In the genomic region with DNA sequence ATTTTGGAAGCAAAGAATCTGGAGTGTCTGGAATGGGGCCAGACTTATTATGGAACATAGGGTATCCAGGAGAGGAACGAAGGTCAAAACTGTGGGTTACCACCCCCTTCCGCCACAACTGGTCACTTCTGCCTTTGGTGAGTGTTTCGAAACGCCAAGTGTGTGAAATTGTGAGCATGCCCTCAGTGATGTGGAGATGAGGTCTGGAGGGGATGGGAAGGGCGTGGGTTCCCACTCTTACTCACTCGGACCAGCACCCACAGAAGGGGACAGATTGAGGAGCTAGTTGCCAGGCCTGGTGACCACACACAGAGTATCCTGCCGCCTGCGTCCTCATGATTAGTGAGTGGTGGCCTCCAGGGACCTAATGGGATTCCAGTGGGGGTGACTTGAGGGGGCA, we compare ENCODE assay signal across 13 mouse cellular contexts. TPM values are rescaled to one million over a fixed set of nuclear protein-coding genes. Genes with fewer than 3 reads are reported as not detected.
DNase-seq lines count a peak whose midpoint lies in the region; ATAC-seq and TF ChIP-seq lines count a peak whose summit lies in the region.
"Had no signal": no experiment of that assay in that cellular context is flagged by ENCODE, and none has a peak within 500 bp of the region (broad histone marks: within the 10 kb centered on the region; RNA-seq: fewer than 3 reads in every experiment).

Gene Slc11a1, plus strand, starts transcription at position 216 of the 400 bp plus-strand sequence.

- TF ChIP-seq CTCF in CH12.LX (conservative IDR thresholded peaks at IDR 0.05 in 1 of 2, IDR thresholded peaks at IDR 0.05 in 1 of 2; ENCODE audit: low read depth in 2 of 2, low read length in 2 of 2), result no peak
- no peak for TF ChIP-seq CTCF in liver, postnatal 0 days (IDR thresholded peaks at IDR 0.05; ENCODE audit: low read depth)

- no peaks in the 10 kb centered on the region for H3K79me2 ChIP-seq in CH12.LX (replicated peaks; ENCODE audit: control insufficient read depth, extremely low read depth, insufficient read depth, poor library complexity, severe bottlenecking)

- H3K27ac ChIP-seq in heart, embryonic 16.5 days (ENCODE audit: low read length), result no peak within 1 kb of the TSS
- no peak within 1 kb of the TSS for H3K27ac ChIP-seq in CH12.LX (ENCODE audit: insufficient read depth, low read depth)
- H3K27ac ChIP-seq in liver, postnatal 0 days (ENCODE audit: low read depth), result peak within 1 kb of the TSS; percentile 77
- H3K27ac ChIP-seq: kidney, postnatal 0 days; limb, embryonic 12.5 days; midbrain, embryonic 15.5 days had no signal

- no peak within 1 kb of the TSS for H3K4me3 ChIP-seq in heart, embryonic 16.5 days (ENCODE audit: low read length)
- no peak within 1 kb of the TSS for H3K4me3 ChIP-seq in CH12.LX (replicated peaks in 1 of 3; ENCODE audit: low read depth in 2 of 3, low read length in 2 of 3, poor library complexity in 1 of 3)
- peak within 1 kb of the TSS; percentile 14 for H3K4me3 ChIP-seq in liver, postnatal 0 days (ENCODE audit: low read depth, low read length)
- H3K4me3 ChIP-seq: limb, embryonic 12.5 days; midbrain, embryonic 15.5 days had no signal

- dilution Hi-C loops in CH12.LX (cut with MboI; ENCODE audit: extremely low pct_ligation_motif_present, extremely low pct_unique_long_range_greater_than_20kb, low sequenced_read_pairs), result no loop called here

- no peaks in the 10 kb centered on the region for H3K36me3 ChIP-seq in heart, embryonic 16.5 days (ENCODE audit: control insufficient read depth, insufficient read depth)
- no peaks in the 10 kb centered on the region for H3K36me3 ChIP-seq in CH12.LX (replicated peaks in 1 of 2; ENCODE audit: control insufficient read depth in 1 of 2, insufficient read depth in 1 of 2, low read length in 1 of 2)
- H3K36me3 ChIP-seq in liver, postnatal 0 days (replicated peaks; ENCODE audit: insufficient read depth, low read length), result no peaks in the 10 kb centered on the region
- H3K36me3 ChIP-seq: limb, embryonic 12.5 days; midbrain, embryonic 15.5 days had no signal

- TF ChIP-seq RAD21 in CH12.LX (IDR thresholded peaks at IDR 0.05; ENCODE audit: low read depth, low read length), result no peak

- no peaks in the 10 kb centered on the region for H3K27me3 ChIP-seq in heart, embryonic 16.5 days (ENCODE audit: control insufficient read depth, insufficient read depth, low read length)
- H3K27me3 ChIP-seq in CH12.LX (replicated peaks), result no peaks in the 10 kb centered on the region
- H3K27me3 ChIP-seq in liver, postnatal 0 days (ENCODE audit: insufficient read depth, low read length), result no peaks in the 10 kb centered on the region
- H3K27me3 ChIP-seq: limb, embryonic 12.5 days; midbrain, embryonic 15.5 days had no signal

- 68% methylated on average over 8 of the region's 8 CpGs for WGBS in heart, embryonic 16.5 days
- WGBS in liver, postnatal 0 days (ENCODE audit: insufficient replicate concordance), result 47% methylated on average over 8 of the region's 8 CpGs

- no peak for TF ChIP-seq POLR2A in CH12.LX (IDR thresholded peaks at IDR 0.05; ENCODE audit: low read depth, low read length)

- H3K4me1 ChIP-seq in heart, embryonic 16.5 days (ENCODE audit: control insufficient read depth, insufficient read depth, low read length), result peaks cover 7% of the 10 kb centered on the region
- H3K4me1 ChIP-seq in CH12.LX (ENCODE audit: control insufficient read depth in 1 of 2, insufficient read depth in 2 of 2), result peaks cover 33 to 50% of the 10 kb centered on the region in 2 experiments
- H3K4me1 ChIP-seq in liver, postnatal 0 days (ENCODE audit: insufficient read depth), result peaks cover 23% of the 10 kb centered on the region
- H3K4me1 ChIP-seq: midbrain, embryonic 15.5 days had no signal

- no peak within 1 kb of the TSS for H3K4me2 ChIP-seq in heart, embryonic 16.5 days (ENCODE audit: low read depth, low read length)
- H3K4me2 ChIP-seq in CH12.LX (ENCODE audit: insufficient read depth, low read depth, poor library complexity, severe bottlenecking), result no peak within 1 kb of the TSS
- H3K4me2 ChIP-seq in liver, postnatal 0 days (ENCODE audit: low read depth, low read length), result peak within 1 kb of the TSS; percentile 56
- H3K4me2 ChIP-seq: limb, embryonic 12.5 days; midbrain, embryonic 15.5 days had no signal

- DNase-seq in heart, postnatal 14 days, result no peak
- no peak for DNase-seq in CH12.LX (ENCODE audit: extremely low read depth)
- DNase-seq in c-Kit-positive CD71-negative TER-119-negative erythroid progenitor cells, embryonic 14.5 days (ENCODE audit: low read depth), result peak; percentile 31
- DNase-seq in liver, postnatal 0 days, result peak; percentile 61
- no peak for DNase-seq in cerebellum, adult 8-10 months
- no peak for DNase-seq in B cell, adult 2 months
- DNase-seq in c-Kit-positive CD71-positive TER-119-positive erythroid progenitor cells, embryonic 14.5 days (ENCODE audit: low spot score), result no peak
- DNase-seq: gastrocnemius, postnatal 14 days had no signal

- ATAC-seq in heart, embryonic 16.5 days (replicated peaks; ENCODE audit: extremely low read depth, insufficient read depth, low FRiP score), result no peak
- peak; percentile 70 for ATAC-seq in liver, postnatal 0 days
- ATAC-seq: hindbrain, embryonic 16.5 days; midbrain, embryonic 15.5 days had no signal

- intact Hi-C loops in heart, postnatal 14 days (cut with DNase I), result no loop called here

- no peaks in the 10 kb centered on the region for H3K9me3 ChIP-seq in heart, embryonic 16.5 days (replicated peaks; ENCODE audit: control insufficient read depth, low read length)
- H3K9me3 ChIP-seq in CH12.LX (replicated peaks; ENCODE audit: low read length), result no peaks in the 10 kb centered on the region
- H3K9me3 ChIP-seq in liver, postnatal 0 days (ENCODE audit: low read length), result no peaks in the 10 kb centered on the region
- H3K9me3 ChIP-seq: limb, embryonic 12.5 days; midbrain, embryonic 15.5 days had no signal

- in situ Hi-C loops in CH12.LX (cut with MboI; ENCODE audit: low pct_ligation_motif_present, low pct_unique_long_range_greater_than_20kb, low sequenced_read_pairs), result no loop called here

- TF ChIP-seq EP300 in CH12.LX (IDR thresholded peaks at IDR 0.05; ENCODE audit: low read length), result no peak
- no peak for TF ChIP-seq EP300 in liver, postnatal 0 days (IDR thresholded peaks at IDR 0.05; ENCODE audit: low read depth)

- H3K9ac ChIP-seq in heart, embryonic 16.5 days (ENCODE audit: low read length), result peak within 1 kb of the TSS; percentile 29; the same call in 1 of the 2 replicates
- H3K9ac ChIP-seq in CH12.LX (ENCODE audit: insufficient read depth, low read depth), result no peak within 1 kb of the TSS
- no peak within 1 kb of the TSS for H3K9ac ChIP-seq in liver, postnatal 0 days (replicated peaks)
- H3K9ac ChIP-seq: limb, embryonic 12.5 days; midbrain, embryonic 15.5 days had no signal

TF ChIP-seq in CH12.LX, 34 proteins besides CTCF, POLR2A, EP300 and RAD21:
- TF ChIP-seq USF2 (conservative IDR thresholded peaks at IDR 0.05; ENCODE audit: low read depth, low read length) (no peak), MAX (IDR thresholded peaks at IDR 0.05; ENCODE audit: low read length) (no peak), KAT2A (IDR thresholded peaks at IDR 0.05; ENCODE audit: insufficient replicate concordance, low read length) (no peak), NRF1 (IDR thresholded peaks at IDR 0.05; ENCODE audit: low read depth, low read length) (no peak), POLR2AphosphoS2 (IDR thresholded peaks at IDR 0.05; ENCODE audit: low read depth, low read length) (no peak), NELFE (IDR thresholded peaks at IDR 0.05; ENCODE audit: low read depth, low read length) (no peak), ELF1 (IDR thresholded peaks at IDR 0.05; ENCODE audit: low read depth, low read length) (no peak), IRF4 (IDR thresholded peaks at IDR 0.05; ENCODE audit: low read depth, low read length) (no peak), SMC3 (IDR thresholded peaks at IDR 0.05; ENCODE audit: low read depth, low read length) (no peak), ZKSCAN1 (IDR thresholded peaks at IDR 0.05; ENCODE audit: borderline replicate concordance, low read depth, low read length) (no peak), BHLHE40 (IDR thresholded peaks at IDR 0.05; ENCODE audit: low read depth, low read length) (no peak)

RNA-seq across cellular contexts. Expression of gene Slc11a1, which starts in this region (rescaled TPM):
- polyA plus RNA-seq in heart, embryonic 16.5 days (2015; fragmentation: Nextera tagmentation; extraction: Ambion mirVana), result 3.4 and 4.3 TPM in 2 replicates
- 1 to 10 TPM; 2.7 to 4.1 TPM for total RNA-seq in heart, postnatal 14 days (2021)
- total RNA-seq in CH12.LX (2012; rRNA removed) (21.3 and 35.7 TPM in 2 replicates), CH12.LX (2014; rRNA removed) (14.0 and 17.0 TPM in 2 replicates)
- 85.8 and 96.4 TPM in 2 replicates for polyA plus RNA-seq in CH12.LX (2012; ENCODE audit: insufficient read length, low read depth)
- 12.8 and 15.1 TPM in 2 replicates for polyA plus RNA-seq in liver, postnatal 0 days (2015; fragmentation: Nextera tagmentation; extraction: Ambion mirVana)

Comparison
In these comparisons a context has a peak if more than half of its experiments do, and no peak if none do; other contexts are left out.
1. DNase-seq: peak in c-Kit-positive CD71-negative TER-119-negative erythroid progenitor cells, embryonic 14.5 days (single experiment) and liver, postnatal 0 days (single experiment); none in heart, postnatal 14 days (0 of 2), CH12.LX (single experiment), cerebellum, adult 8-10 months (single experiment), B cell, adult 2 months (0 of 2) and c-Kit-positive CD71-positive TER-119-positive erythroid progenitor cells, embryonic 14.5 days (single experiment).